Mouse (Mus musculus) cortical plate, adult 2 months (tissue): ENCODE data around the gene Ppp2r5c.

ENCODE experiments used
- CTCF ChIP-seq: fragments of 200-500 bp; IDR thresholded peaks from 2 replicates; pipeline ENCODE4 v1.5.1; 2011; ENCODE audit warnings: mild to moderate bottlenecking, control low read depth, low read length; ENCODE audit not compliant: insufficient read depth; ENCODE audit errors: extremely low read depth
- POLR2A ChIP-seq: fragments of 200-500 bp; IDR thresholded peaks from 2 replicates; pipeline ENCODE4 v1.6.1; 2011; ENCODE audit warnings: mild to moderate bottlenecking, low read length, control low read depth; ENCODE audit not compliant: insufficient read depth; ENCODE audit errors: extremely low read depth

DNA sequence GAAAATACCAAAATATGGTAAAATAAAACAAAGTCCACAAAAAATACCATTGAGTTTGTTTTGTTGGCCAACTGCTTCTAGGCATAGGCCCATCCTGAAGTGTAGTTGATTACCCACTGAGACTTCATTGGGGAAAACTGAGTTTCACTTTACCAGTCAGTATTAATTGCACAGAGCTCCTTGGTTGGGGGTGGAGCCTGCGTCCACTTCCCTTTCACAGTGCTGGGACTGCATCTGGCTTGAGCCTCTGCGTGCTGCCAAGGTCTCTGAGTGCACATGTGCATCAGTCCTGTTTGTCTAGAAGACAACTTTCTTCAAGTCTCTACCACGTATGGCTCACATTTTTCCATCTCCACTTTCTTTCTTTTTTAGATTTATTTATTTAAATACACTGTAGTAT lies 159.2 kb downstream of the Ppp2r5c start:
- TF ChIP-seq POLR2A = no peak
- TF ChIP-seq CTCF = no peak
